Mouse (Mus musculus): ENCODE data around the gene Eif3j1.

DNA sequence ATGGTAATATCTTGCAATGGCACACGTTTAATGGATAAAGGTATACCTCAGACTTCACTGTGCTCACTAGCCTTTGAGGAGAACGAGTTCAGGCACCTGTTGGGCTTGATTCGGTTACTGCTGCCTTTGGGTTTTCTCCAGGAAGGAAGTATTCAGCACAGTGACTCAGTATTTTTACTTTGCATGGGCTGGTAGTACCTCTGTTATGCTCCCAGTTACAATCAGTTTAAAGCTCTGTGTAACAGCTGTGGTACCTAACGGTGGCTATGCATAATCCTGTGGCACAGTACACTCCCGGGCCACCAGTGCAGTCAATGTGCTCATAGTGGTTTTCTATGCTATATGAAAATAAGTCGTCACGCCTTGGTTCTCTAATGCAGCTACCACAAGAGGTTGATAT, 16.9 kb upstream of the Eif3j1 start:
- TF ChIP-seq GATA1 (IDR thresholded peaks at IDR 0.05; ENCODE audit: borderline replicate concordance, low read length), result no peak
- TF ChIP-seq FLI1 (IDR thresholded peaks at IDR 0.05; ENCODE audit: low read length), result no peak

All from megakaryocyte, embryonic 14.5 days (primary cell).